Mouse (Mus musculus) CH12.LX (cell line): ENCODE results near the gene Bora.

ENCODE experiments used
- BHLHE40 ChIP-seq: IDR thresholded peaks from 2 replicates; pipeline ENCODE4 v1.6.1; 2011; ENCODE audit warnings: mild to moderate bottlenecking, low read depth, low read length, improper control_type of control experiment
- CHD2 ChIP-seq: IDR thresholded peaks from 2 replicates; pipeline ENCODE4 v1.6.1; 2011; ENCODE audit warnings: low read length, improper control_type of control experiment
- CTCF ChIP-seq, 2 experiments: IDR thresholded peaks in 1 of 2; conservative IDR thresholded peaks in 1 of 2; 2 replicates each; pipeline ENCODE4 v1.5.1; 2011 to 2012; ENCODE audit warnings: low read depth in 2 of 2, low read length in 2 of 2, improper control_type of control experiment in 1 of 2, inconsistent platforms in 1 of 2, mild to moderate bottlenecking in 1 of 2, moderate library complexity in 1 of 2
- E2F4 ChIP-seq: IDR thresholded peaks from 2 replicates; pipeline ENCODE4 v1.6.1; 2011; ENCODE audit warnings: low read depth, low read length, improper control_type of control experiment; ENCODE audit not compliant: insufficient replicate concordance
- EP300 ChIP-seq: IDR thresholded peaks from 2 replicates; pipeline ENCODE4 v1.6.1; 2011; ENCODE audit warnings: low read length, improper control_type of control experiment
- HCFC1 ChIP-seq: IDR thresholded peaks from 2 replicates; pipeline ENCODE4 v1.6.1; 2012; ENCODE audit warnings: low read depth, mild to moderate bottlenecking, inconsistent platforms, low read length, improper control_type of control experiment
- MEF2A ChIP-seq: IDR thresholded peaks from 2 replicates; pipeline ENCODE4 v1.6.1; 2014; ENCODE audit warnings: low read depth, mild to moderate bottlenecking, inconsistent platforms, low read length, improper control_type of control experiment, borderline replicate concordance
- POLR2A ChIP-seq: IDR thresholded peaks from 2 replicates; pipeline ENCODE4 v1.6.1; 2011; ENCODE audit warnings: low read depth, mild to moderate bottlenecking, improper control_type of control experiment, low read length
- SMC3 ChIP-seq: IDR thresholded peaks from 2 replicates; pipeline ENCODE4 v1.6.1; 2011; ENCODE audit warnings: low read depth, low read length, improper control_type of control experiment
- USF1 ChIP-seq: IDR thresholded peaks from 2 replicates; pipeline ENCODE4 v1.6.1; 2014; ENCODE audit warnings: low read depth, mild to moderate bottlenecking, inconsistent platforms, low read length, improper control_type of control experiment

- TF ChIP-seq E2F4 (no peak), CHD2 (no peak), BHLHE40 (no peak), CTCF (conservative IDR thresholded peaks at IDR 0.05 in 1 of 2, IDR thresholded peaks at IDR 0.05 in 1 of 2; ENCODE audit: low read depth in 2 of 2, low read length in 2 of 2) (no peak), HCFC1 (no peak), POLR2A (no peak), MEF2A (no peak), EP300 (no peak), SMC3 (no peak), USF1 (no peak)
These were observed 35.1 kb upstream of the Bora start for GRCm38 (mm10) chr14:99010920-99011313.
